Mouse (Mus musculus) right cerebral cortex, postnatal 25 days (tissue): Measurements from ENCODE around the gene Cers4.
A peak's percentile ranks its signal among the peaks of the same experiment; 100 is the strongest.

Experiments
- DNase-seq: peaks from one replicate; pipeline ENCODE4 v3.0.0; 2022

Gene Cers4

DNA sequence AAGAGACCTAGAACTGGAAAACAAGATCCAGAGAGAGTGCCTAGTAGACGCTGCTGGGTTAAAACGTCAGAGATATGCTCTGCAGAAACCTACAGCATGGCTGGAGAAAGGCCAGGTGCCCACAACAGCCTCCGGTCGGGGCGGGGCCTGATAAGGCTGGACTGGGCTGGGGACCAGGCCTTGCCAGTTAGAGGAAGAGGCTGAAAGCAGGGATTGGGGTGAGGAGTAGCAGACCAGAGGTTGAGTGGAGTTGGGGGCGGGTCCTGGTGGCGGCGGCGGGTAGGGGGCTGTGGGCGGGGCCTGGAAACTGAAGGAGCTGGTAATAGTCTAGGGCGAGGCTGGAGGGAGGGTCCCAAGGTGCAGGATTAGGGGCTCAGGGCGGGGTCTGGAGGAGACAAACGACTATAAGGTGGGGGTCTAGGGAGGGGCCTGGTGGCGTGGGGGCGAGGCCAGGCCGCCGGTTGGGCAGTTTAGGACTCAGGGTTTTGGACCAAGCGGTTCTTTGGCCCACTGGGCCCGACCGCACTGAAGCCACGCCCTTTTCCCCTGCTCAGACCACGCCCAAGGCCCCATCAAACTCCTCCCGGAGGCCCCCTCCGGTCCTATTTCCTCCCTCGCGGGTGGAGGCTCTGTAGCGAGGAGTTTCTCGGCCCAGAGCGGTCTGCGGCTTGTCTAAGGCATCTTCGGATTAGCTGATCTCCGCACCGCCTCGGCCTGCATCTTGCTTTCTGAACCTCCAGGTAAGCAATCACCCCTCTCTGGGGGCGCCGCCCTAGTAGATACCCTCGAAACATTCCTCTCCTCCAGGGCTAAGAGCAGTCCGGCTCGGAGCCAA, at the start of gene Cers4:
TSS of gene Cers4 (plus strand) at position 176 of the 835 bp plus-strand sequence.
- DNase-seq = peak; percentile 80

DNA sequence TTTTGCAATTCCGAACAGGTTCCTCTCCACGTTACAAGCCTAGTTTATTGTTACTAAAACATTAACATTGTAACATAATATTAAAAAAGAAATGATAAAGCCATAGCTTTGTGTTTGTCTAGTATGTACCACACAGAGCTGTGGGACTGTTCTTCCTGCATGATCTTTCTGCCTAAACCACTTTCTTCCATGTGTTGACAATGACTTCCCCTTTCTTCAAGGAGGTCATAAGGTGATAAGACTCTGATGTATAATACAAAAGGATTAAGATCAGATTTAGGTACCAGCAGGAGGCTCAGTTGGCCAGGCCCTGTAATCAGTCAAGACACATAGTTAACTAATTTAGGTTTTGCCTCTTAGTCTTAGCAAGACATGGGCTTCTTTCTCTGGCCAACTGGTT, 34.7 kb upstream of the Cers4 start:
- no peak for DNase-seq

DNA sequence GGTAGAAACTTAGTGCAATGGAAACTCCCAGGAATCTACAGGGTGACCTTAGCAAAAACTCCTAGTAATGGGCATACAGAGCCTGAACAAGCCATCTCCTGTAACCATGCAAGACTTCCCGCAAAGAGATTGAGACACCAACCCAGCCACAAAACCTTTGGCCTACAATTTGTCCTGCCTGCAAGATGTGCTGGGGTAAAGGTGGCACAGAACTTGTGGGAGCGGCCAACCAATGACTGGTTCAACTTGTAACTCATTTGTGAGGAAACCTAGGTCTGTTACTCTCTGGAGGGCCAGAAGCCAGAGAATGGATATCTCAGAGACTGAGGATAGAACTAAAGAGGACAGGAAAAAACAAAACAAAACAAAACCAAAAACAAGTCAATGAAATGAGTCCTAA, 29.8 kb upstream of the Cers4 start:
- no peak for DNase-seq

DNA sequence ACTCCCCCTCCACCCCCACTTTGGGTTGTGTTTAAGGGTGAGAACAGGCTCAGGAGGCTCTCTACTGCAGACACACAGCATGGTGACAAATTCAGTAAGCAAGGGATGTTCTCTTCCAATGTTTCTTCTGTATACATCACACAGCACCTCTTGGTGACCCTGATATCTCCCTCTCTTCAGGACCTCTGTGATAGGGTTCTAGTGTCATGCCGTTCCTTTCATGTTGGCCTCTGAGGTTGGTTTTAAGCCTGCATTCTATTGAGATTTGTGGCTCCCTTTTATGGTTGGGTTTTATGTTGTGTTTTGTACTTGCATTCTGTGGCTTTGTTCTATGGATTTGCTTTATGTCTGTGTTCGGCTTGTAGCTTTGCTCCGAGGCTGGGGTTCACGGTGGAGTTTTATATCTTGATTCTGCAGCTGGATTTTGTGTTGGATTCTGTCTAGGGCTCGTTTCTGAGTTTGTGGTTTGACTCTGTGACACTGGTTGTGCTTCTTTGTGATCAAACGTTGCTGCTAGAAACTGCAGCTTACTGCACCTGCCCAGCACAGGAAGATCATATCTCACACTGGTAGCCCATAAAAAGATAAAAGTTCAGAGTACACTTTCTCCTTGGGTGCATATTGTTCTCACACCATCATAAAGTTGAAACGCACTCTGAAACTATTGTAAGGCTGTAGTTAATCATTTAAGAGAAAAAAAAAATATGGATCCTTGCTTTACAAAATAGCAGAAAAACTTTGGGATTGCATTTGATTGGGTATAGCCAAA, 18.2 kb upstream of the Cers4 start:
- no peak for DNase-seq

DNA sequence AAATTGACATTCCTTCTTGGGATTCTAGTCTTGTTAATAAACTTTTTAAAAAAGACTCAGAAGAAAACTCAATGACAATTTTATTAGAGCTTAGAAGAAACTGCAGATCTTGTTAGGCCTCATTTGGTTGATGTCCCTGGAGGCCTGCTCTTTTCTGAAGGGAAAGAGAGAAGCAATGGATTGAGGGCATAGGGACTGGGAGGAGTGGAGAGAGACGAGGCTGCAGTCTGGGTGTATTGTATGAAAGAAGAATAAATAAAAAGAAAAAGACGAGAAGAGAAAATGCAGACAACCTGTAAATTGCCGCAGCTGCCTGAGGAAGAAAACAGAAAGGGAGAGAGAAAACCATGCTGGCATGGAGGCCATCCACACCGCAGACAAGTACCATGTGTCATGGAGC, 11.7 kb upstream of the Cers4 start:
- DNase-seq = no peak

DNA sequence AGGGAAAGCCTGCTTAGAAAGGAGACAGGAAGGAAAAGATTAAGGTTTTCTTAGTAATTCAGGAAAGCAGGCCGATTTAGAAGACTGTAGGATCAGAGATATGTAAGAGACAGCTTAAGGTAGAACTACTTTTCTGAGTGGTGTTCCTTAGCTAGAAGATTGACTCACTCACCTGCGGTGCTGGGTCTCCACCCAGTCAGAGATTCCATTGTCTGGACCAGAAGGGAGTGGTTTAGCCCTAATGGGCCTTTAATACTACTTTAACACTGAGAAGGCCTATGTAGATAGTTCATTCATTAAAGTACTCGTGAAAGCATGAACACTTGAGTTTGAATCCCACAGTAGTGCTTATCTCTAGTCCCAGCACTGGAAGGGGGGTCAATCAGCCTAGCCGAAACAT, 11.2 kb upstream of the Cers4 start:
- DNase-seq = no peak

DNA sequence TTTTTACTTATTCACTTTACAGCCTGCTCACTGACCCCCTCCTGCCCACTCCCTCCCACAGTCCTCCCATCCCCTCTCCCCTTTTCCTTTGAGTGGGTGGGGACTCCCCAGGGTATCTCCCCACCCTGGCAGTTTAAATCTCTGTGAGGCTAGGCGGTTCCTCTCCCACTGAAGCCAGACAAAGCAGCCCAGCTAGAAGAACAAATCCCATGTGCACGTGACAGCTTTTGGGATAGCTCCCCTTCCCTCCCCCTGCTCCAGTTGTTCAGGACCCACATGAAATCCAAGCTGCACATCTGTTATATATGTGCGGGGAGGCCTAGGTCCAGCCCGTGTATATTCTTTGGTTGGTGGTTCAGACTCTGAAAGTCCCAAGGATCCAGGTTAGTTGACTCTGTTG, 10.3 kb upstream of the Cers4 start:
- DNase-seq = no peak

DNA sequence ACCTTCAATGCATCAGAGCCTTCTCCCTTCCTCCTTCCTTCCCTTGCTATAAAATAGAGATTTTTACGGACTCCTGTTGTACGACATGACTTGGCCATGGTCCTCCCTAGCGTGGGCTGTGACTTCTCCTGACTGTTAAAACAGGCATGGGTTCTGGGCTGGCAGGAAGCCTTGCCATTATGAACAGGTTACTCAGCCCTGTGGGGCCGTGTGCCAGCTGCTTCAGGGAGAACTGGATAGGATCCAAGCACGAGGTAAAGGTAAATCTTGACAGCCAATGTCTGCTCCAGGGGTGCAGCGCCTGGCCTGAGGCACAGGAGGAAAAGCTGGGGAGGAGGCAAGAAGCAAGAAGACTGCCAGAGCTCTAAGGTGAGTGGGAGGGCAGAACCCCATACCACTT, 9.5 kb upstream of the Cers4 start:
- no peak for DNase-seq

DNA sequence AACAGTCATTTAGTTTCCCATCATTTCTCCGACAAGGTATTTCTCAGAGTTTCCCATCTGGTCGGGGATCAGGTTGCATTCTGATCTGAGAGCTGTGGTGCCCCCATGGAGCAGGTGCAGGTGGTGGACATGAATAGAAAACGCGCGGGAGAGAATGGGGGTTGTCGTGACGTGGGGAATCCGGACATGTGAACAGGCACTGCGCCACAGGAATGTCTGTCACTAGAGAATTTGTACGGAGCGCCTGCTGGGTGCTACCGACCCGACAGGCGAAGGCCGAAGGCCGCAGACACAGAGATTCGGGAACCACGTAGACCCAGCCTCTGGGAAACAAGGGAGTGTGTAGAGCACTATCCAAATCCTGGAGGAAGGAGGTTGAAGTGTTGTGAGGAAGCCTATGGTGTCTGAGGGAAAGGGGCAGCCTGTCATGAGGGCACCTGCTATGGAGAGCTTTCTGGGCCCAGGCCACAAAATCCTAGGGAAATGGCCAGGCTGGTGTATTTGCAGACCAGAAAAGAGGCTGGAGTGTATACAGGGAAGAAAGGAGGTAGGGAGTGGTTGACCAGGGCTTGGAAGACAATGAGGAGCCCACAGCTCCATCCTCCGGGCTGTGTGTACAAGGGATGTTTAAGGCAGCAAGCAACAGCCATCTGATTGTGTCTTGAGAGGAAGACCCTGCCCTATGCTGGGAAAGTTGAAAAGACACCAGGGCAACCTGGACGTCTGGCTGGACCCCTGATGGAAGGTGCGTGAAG, 1.0 kb downstream of the Cers4 start:
- DNase-seq = peak; percentile 72

DNA sequence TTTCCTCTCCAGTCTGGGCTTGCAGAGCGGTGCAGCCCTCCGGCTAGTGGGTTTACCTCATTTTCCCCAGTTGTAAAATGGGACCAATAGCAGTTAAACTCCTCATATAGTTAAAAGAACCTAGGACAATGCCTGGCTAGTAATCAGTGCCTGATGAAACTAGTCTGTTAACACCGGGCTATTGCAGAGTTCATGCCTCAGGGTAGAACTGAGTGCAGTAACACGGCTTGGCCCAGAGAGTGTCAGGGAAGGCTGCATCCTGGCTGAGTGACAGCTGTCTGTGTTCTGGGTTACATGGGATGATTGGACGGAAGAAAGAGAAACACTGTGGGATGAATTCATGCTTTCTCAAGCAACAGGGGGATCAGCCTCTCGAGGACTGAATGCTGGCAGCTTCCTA, 3.1 kb downstream of the Cers4 start:
- DNase-seq = no peak

DNA sequence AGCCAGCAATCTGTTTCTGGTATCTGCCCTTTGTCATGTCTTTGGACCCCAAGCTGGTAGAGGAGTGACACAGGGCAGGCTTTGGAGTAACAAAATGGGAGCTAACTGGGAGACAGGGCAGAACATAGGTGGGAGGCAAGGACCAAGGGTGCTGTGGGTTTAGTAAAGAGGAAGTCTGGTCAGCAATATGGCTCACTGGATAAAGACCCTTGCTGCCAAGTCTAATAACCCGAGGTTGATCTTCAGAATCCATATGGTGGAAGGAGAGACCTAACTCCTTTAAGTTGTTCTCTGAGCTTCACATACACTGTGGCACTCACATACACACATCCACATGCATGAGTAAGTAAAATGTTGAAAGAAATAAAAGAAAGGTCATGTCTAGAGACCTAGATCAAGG, 4.8 kb downstream of the Cers4 start:
- DNase-seq = no peak

DNA sequence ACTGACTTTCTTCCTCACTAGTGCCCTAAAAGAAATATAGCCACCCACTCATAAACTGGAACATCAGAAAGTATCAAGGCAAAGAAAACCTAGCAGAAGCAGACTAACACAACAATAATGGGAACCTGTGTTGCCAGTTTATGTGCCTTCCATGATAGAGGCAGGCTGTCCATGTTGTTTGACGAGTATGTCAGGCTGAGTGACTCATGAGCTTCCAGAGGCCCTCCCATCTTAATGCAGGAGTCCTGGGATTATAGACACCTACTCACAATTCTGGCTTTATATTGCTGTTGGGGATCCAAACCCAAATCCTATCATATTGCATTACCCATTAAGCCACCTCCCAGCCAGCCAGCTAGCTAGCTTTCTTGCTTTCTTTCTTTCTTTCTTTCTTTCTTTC, 12.5 kb downstream of the Cers4 start:
- DNase-seq = no peak

DNA sequence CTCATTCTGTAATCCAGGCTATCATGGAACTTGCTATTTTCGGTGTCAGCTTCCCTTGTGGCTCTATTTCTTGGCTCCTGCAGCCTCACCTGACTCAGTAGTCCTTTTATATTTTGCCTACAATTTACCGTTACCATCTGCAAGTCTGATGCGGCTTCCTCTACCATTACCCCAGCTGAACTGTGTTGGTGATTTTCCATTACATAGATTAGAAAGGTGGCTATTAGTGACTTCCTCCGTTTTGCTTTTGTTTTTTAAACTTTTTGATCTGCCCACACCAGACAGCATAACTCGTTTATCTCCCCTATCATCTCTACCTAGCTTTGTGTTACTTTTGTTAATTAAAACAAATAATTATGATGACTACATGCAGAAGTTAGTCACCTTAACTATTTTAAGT, 14.7 kb downstream of the Cers4 start:
- DNase-seq = no peak

DNA sequence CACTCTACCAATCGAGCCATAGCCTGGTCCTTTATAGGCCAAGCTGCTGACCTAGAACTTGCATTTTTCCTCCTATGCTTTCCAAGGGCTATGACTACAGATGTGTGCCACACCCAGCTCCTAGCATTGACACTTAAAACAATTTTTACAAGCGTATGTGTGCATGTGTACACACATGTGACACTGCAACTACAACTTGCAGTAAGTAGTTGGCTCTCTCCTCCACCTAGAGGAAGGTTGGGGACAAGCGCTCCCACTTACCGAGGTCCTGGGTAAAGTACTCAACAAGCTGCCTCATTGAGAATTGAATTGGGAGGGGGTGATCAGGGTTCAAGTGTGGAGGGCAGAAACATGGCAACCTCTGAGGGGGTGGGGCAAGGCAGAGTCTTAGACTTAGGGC, 18.0 kb downstream of the Cers4 start:
- no peak for DNase-seq

DNA sequence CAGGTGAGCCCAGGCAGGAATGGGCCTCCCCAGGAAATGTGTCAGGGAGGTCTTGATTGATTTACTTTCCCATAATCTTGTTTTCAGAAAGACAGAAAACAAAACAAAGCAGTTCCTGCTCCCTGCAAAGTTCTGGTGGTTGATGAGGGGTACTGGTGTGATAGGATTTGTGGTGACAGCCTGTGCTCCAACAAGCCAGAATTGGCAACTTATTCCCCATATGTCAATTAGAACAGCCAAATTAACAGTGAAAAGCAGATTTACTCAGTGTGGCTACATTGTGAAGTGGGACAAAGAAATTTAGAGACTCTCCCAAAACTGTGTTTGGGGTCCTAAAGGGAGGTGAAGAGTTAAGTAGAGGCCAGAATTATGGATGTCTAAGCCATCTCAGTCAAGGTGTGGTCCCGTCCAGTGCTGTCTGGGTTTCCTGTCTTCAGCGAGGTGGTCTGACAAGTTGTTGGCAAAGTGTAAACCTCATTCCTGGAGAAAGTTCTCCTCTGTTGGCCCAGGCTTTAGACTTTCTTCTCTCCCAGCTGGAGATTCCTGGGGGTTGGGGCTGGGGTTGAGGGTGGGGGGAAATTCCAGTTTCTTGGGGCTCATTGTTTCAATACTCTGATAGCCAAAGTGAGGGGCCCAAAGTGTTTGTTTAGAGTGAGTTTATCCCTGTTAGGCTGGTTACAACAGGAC, 18.7 kb downstream of the Cers4 start:
- no peak for DNase-seq

DNA sequence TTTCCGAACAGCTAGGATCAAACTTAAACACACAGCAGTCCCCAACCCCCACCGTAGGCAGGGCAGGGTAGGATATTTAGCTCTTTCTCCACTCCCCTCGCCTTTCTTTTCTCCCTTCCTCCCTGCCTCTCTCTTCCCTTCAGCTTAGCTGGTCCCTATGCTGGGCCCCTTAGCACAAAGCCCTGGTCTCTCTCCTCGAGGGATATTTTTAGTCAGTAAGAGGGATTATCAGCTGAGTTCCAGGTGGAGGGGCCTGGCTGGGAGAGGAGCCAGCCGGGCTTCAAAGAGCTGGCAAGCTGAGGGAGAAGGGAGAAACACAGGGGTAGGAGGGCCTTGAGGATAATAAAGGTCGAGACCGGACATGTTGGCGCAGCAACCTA, 19.3 kb downstream of the Cers4 start:
- no peak for DNase-seq

DNA sequence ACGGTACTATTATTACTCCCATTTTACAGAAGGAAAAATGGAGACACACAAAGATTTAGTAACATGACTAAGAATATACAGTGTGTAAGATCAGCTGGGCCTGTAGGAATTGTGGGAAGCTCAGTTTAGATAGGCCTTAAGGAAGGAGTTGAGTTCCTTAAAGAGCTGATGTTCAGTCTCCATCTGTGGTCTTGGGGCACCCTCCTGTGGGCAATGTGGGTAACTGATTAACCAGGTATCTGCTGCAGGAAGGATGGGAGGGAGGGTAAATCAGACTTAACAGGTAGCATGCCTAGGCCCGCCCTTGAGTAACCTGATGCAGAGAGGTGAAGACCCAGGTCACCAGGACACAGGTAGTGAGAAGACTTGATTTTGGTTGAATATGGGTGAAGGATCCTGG, 23.3 kb downstream of the Cers4 start:
- peak; percentile 36 for DNase-seq

DNA sequence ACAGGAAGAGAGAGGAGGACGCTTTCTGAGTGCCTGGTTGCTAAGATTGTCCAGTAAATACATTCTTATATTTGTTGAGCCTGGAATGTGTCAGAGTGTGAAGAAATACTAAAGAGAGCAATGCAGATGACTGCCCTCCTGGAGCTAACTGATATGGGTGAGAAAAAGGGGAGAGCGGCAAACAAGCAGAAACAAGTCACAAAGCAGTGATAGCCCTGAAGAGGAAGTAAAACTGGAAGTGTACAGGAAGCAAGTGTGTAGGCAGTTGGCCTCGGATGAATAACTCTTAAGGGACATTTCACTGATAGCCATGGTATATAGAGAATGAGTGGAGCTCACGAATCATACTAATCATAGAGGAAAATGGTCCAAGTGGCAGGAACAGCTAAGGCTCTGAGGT, 28.6 kb downstream of the Cers4 start:
- no peak for DNase-seq

DNA sequence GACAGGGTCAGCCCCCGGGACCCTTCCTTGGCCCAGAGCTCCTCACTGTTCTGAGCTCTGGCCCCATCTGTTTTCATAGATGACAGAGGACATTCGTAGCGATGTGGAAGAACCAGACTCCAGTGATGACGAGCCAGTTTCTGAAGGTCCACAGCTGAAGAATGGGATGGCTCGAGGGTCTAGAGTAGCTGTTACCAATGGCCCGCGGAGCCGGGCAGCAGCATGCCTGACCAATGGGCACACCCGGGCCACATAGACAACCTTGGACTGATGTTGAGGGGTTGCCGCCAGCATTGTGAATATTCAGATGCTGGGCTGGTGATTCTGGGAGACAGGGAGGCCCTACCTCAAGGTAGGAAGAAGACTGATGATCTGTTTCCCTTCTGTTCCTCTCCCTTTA, 30.7 kb downstream of the Cers4 start:
- no peak for DNase-seq
